In the genomic region with DNA sequence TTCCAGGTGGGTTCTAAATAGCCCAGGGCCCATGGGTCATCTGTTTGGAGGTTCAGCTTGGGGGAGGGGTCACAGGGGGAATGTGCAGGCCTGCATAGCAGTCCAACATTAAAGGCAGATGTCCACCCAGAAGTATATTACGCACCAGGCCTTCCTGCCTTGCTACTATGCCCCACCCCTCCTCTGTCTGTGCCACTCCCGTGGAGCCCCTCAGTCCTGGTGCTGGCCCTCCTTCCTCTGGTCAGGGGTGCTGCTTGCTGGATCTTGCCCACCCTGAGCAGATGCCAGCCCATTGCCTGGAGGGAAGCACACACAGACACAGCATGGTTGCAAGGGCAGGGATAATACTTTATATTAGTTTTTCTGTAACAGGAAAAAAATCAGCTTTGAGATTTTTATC, we compare ENCODE assay signal across 18 mouse cellular contexts. TPM values are rescaled to one million over a fixed set of nuclear protein-coding genes. Genes with fewer than 3 reads are reported as not detected.
"Had no signal": no experiment of that assay in that cellular context is flagged by ENCODE, and none has a peak within 500 bp of the region (broad histone marks: within the 10 kb centered on the region; RNA-seq: fewer than 3 reads in every experiment).

No protein-coding gene starts in this region.

- H3K27me3 ChIP-seq: midbrain, embryonic 13.5 days; midbrain, embryonic 15.5 days; neural tube, embryonic 12.5 days; stomach, embryonic 15.5 days had no signal

- H3K9ac ChIP-seq: lung, embryonic 14.5 days; midbrain, embryonic 13.5 days; midbrain, embryonic 15.5 days; neural tube, embryonic 12.5 days; stomach, embryonic 15.5 days had no signal

- H3K27ac ChIP-seq: midbrain, embryonic 10.5 days; midbrain, embryonic 13.5 days; midbrain, embryonic 15.5 days; neural tube, embryonic 12.5 days; stomach, embryonic 15.5 days; stomach, postnatal 0 days had no signal

- H3K4me2 ChIP-seq: lung, embryonic 14.5 days; midbrain, embryonic 13.5 days; midbrain, embryonic 15.5 days; neural tube, embryonic 12.5 days; stomach, embryonic 15.5 days had no signal

- ATAC-seq: midbrain, embryonic 13.5 days; midbrain, embryonic 15.5 days had no signal

- H3K4me3 ChIP-seq: midbrain, embryonic 10.5 days; midbrain, embryonic 13.5 days; midbrain, embryonic 15.5 days; neural tube, embryonic 12.5 days; stomach, embryonic 15.5 days had no signal

- DNase-seq: lung, adult 18-20 months; right cerebral cortex, postnatal 14 days; thymus, adult 2 months; thymus, postnatal 25 days; thymus, postnatal 4 days had no signal

- H3K36me3 ChIP-seq: midbrain, embryonic 10.5 days; midbrain, embryonic 13.5 days; midbrain, embryonic 15.5 days; neural tube, embryonic 12.5 days; stomach, embryonic 15.5 days had no signal

- H3K4me1 ChIP-seq: neural tube, embryonic 12.5 days; stomach, embryonic 15.5 days had no signal

- H3K9me3 ChIP-seq: midbrain, embryonic 10.5 days; midbrain, embryonic 13.5 days; midbrain, embryonic 15.5 days; neural tube, embryonic 12.5 days; stomach, embryonic 15.5 days had no signal

RNA-seq across cellular contexts. Expression of gene Slc1a7, which starts 46.3 kb away (rescaled TPM):
- total RNA-seq: megakaryocyte, adult 5-6 weeks; megakaryocyte-erythroid progenitor cell, adult 5-6 weeks; midbrain, postnatal 0 days; monocyte, adult 5-6 weeks; neutrophil, adult 5-6 weeks had no signal
- polyA plus RNA-seq: midbrain, embryonic 10.5 days; midbrain, embryonic 13.5 days; midbrain, embryonic 15.5 days; neural tube, embryonic 12.5 days; neural tube, embryonic 14.5 days had no signal
